Mouse (Mus musculus): Measurements from ENCODE around the gene Pnpla2.

- no peak for TF ChIP-seq CTCF (conservative IDR thresholded peaks at IDR 0.05; ENCODE audit: insufficient read depth, insufficient read length, low read depth, low read length)
- TF ChIP-seq POLR2A (IDR thresholded peaks at IDR 0.05; ENCODE audit: low read depth, low read length), result no peak
Measured at GRCm38 (mm10) chr7:141457236-141457635, 2.2 kb downstream of the Pnpla2 start.
